Mouse (Mus musculus) olfactory bulb, adult 2 months (tissue): ENCODE measurements around the gene Rcbtb2.

Experiments used
- CTCF ChIP-seq: fragments of 200-500 bp; IDR thresholded peaks from 2 replicates; pipeline ENCODE4 v1.5.1; 2012; ENCODE audit warnings: low read depth, mild to moderate bottlenecking, low read length, moderate library complexity; ENCODE audit not compliant: insufficient read depth
- POLR2A ChIP-seq: fragments of 200-500 bp; IDR thresholded peaks from 2 replicates; pipeline ENCODE4 v1.6.1; 2012; ENCODE audit warnings: mild to moderate bottlenecking, low read depth, low read length, moderate library complexity; ENCODE audit not compliant: insufficient read depth

GRCm38 (mm10) chr14:73186875-73187274, 64.0 kb downstream of the Rcbtb2 start:
- TF ChIP-seq CTCF: no peak
- no peak for TF ChIP-seq POLR2A
